ENCODE assay signal across 8 mouse cellular contexts in genomic region chr6:47943721-47944120, GRCm38 (mm10). TPM values are rescaled to one million over a fixed set of nuclear protein-coding genes. Genes with fewer than 3 reads are reported as not detected.
A peak's percentile ranks its signal among the peaks of the same experiment; 100 is the strongest.
DNase-seq lines count a peak whose midpoint lies in the region; ATAC-seq and TF ChIP-seq lines count a peak whose summit lies in the region.

No protein-coding gene starts in this region.

- H3K9ac ChIP-seq in heart, embryonic 15.5 days, result peak overlapping the region; percentile 59; the same call in 1 of the 2 replicates
- peak overlapping the region; percentile 69 for H3K9ac ChIP-seq in liver, postnatal 0 days (replicated peaks)

- peak overlapping the region; percentile 88 for H3K4me2 ChIP-seq in heart, embryonic 15.5 days
- peak overlapping the region; percentile 85 for H3K4me2 ChIP-seq in liver, postnatal 0 days (ENCODE audit: low read depth, low read length)

- H3K4me1 ChIP-seq in heart, embryonic 15.5 days (replicated peaks), result peaks cover 13% of the 10 kb centered on the region
- no peaks in the 10 kb centered on the region for H3K4me1 ChIP-seq in bone marrow, adult 2 months (ENCODE audit: control insufficient read depth, insufficient read depth, low read length)
- peaks cover 16% of the 10 kb centered on the region for H3K4me1 ChIP-seq in hindbrain, embryonic 10.5 days (replicated peaks)
- H3K4me1 ChIP-seq in liver, postnatal 0 days (ENCODE audit: insufficient read depth), result peaks cover 15% of the 10 kb centered on the region

- no peak for ATAC-seq in heart, embryonic 15.5 days (replicated peaks; ENCODE audit: insufficient number of reproducible peaks, insufficient read depth, low FRiP score, low read depth)
- no peak; the same call in 1 of the 2 replicates for ATAC-seq in liver, postnatal 0 days
- no peak for ATAC-seq in cerebellum, adult (ENCODE audit: insufficient number of reproducible peaks, low FRiP score, low TSS enrichment)

- TF ChIP-seq POLR2A in bone marrow, adult 2 months (IDR thresholded peaks at IDR 0.05; ENCODE audit: borderline replicate concordance, control insufficient read depth, low read depth, low read length), result no peak

- peaks cover 13% of the 10 kb centered on the region; the same call in 1 of the 2 replicates for H3K27me3 ChIP-seq in heart, embryonic 15.5 days
- no peaks in the 10 kb centered on the region; the same call in 1 of the 2 replicates for H3K27me3 ChIP-seq in hindbrain, embryonic 10.5 days (ENCODE audit: insufficient read depth, poor library complexity, severe bottlenecking)
- H3K27me3 ChIP-seq in liver, postnatal 0 days (ENCODE audit: insufficient read depth, low read length), result no peaks in the 10 kb centered on the region

- DNase-seq in heart, adult 11 months, result no peak
- no peak for DNase-seq in hindbrain, embryonic 10.5 days (ENCODE audit: low spot score)
- no peak for DNase-seq in liver, postnatal 0 days
- DNase-seq in urinary bladder, postnatal 10 days (ENCODE audit: low spot score), result no peak
- no peak for DNase-seq in spleen, postnatal 4 days (ENCODE audit: low spot score in 2 of 2)

- WGBS in heart, embryonic 15.5 days, result 85% methylated on average over 3 of the region's 3 CpGs
- WGBS in bone marrow, adult 2 months, result 54% methylated on average over 3 of the region's 3 CpGs
- 84% methylated on average over 3 of the region's 3 CpGs for WGBS in hindbrain, embryonic 10.5 days
- 55% methylated on average over 3 of the region's 3 CpGs for WGBS in liver, postnatal 0 days (ENCODE audit: insufficient replicate concordance)

- no peak for TF ChIP-seq CTCF in bone marrow, adult 2 months (IDR thresholded peaks at IDR 0.05; ENCODE audit: control insufficient read depth, insufficient read depth, low read length)
- TF ChIP-seq CTCF in liver, postnatal 0 days (IDR thresholded peaks at IDR 0.05; ENCODE audit: low read depth), result no peak

- H3K27ac ChIP-seq in heart, embryonic 15.5 days, result no peak overlapping the region
- H3K27ac ChIP-seq in bone marrow, adult 2 months (ENCODE audit: control insufficient read depth, insufficient read depth, low read depth, low read length, poor library complexity), result no peak overlapping the region
- peak overlapping the region; percentile 91 for H3K27ac ChIP-seq in hindbrain, embryonic 10.5 days
- H3K27ac ChIP-seq in liver, postnatal 0 days (ENCODE audit: low read depth), result 0 out of 2 replicates have a peak overlapping the region, but pooled peaks have one; percentile 26

- H3K36me3 ChIP-seq in heart, embryonic 15.5 days, result no peaks in the 10 kb centered on the region
- peaks cover 20% of the 10 kb centered on the region for H3K36me3 ChIP-seq in hindbrain, embryonic 10.5 days
- peaks cover 4% of the 10 kb centered on the region for H3K36me3 ChIP-seq in liver, postnatal 0 days (replicated peaks; ENCODE audit: insufficient read depth, low read length)

- no peak for TF ChIP-seq EP300 in liver, postnatal 0 days (IDR thresholded peaks at IDR 0.05; ENCODE audit: low read depth)

- no peaks in the 10 kb centered on the region for H3K9me3 ChIP-seq in heart, embryonic 15.5 days (replicated peaks)
- peaks cover 3% of the 10 kb centered on the region; the same call in 1 of the 2 replicates for H3K9me3 ChIP-seq in hindbrain, embryonic 10.5 days
- H3K9me3 ChIP-seq in liver, postnatal 0 days (ENCODE audit: low read length), result no peaks in the 10 kb centered on the region

- H3K4me3 ChIP-seq in heart, embryonic 15.5 days, result peak overlapping the region; percentile 50
- H3K4me3 ChIP-seq in bone marrow, adult 2 months (replicated peaks; ENCODE audit: control insufficient read depth, low read depth, low read length), result peak overlapping the region; percentile 39
- peak overlapping the region; percentile 58 for H3K4me3 ChIP-seq in hindbrain, embryonic 10.5 days
- H3K4me3 ChIP-seq in liver, postnatal 0 days (ENCODE audit: low read depth, low read length), result peak overlapping the region; percentile 52

RNA-seq across cellular contexts. Expression of gene Zfp956, which starts 9.5 kb away (rescaled TPM):
- 2.9 and 4.4 TPM in 2 replicates for polyA plus RNA-seq in heart, embryonic 15.5 days (2015; fragmentation: Nextera tagmentation; extraction: Ambion mirVana)
- polyA plus RNA-seq in bone marrow, adult 2 months (2011; ENCODE audit: insufficient read depth, insufficient read length, low replicate concordance, missing spikeins), result 9.5 and 13.0 TPM in 2 replicates
- polyA plus RNA-seq in hindbrain, embryonic 10.5 days (2016; fragmentation: Nextera tagmentation; extraction: Ambion mirVana), result 7.5 and 8.5 TPM in 2 replicates
- polyA plus RNA-seq in liver, postnatal 0 days (2015; fragmentation: Nextera tagmentation; extraction: Ambion mirVana), result 2.7 TPM in 2 replicates

RNA-seq across cellular contexts. Expression of gene Zfp212, which starts 23.4 kb away (rescaled TPM):
- 9.8 and 10.1 TPM in 2 replicates for polyA plus RNA-seq in heart, embryonic 15.5 days (2015; fragmentation: Nextera tagmentation; extraction: Ambion mirVana)
- polyA plus RNA-seq in bone marrow, adult 2 months (2011; ENCODE audit: insufficient read depth, insufficient read length, low replicate concordance, missing spikeins), result 9.0 and 12.3 TPM in 2 replicates
- polyA plus RNA-seq in hindbrain, embryonic 10.5 days (2016; fragmentation: Nextera tagmentation; extraction: Ambion mirVana), result 17.4 and 21.4 TPM in 2 replicates
- polyA plus RNA-seq in liver, postnatal 0 days (2015; fragmentation: Nextera tagmentation; extraction: Ambion mirVana), result 4.0 and 5.1 TPM in 2 replicates

Comparison
In these comparisons a context has a peak if more than half of its experiments do, and no peak if none do; other contexts are left out.
1. H3K27ac ChIP-seq: peak in hindbrain, embryonic 10.5 days (single experiment) and liver, postnatal 0 days (single experiment); none in heart, embryonic 15.5 days (single experiment) and bone marrow, adult 2 months (single experiment).
2. Peak in every context shown above with its lines, with median percentiles within 50 percentile points of each other: H3K4me3 ChIP-seq.